Mouse (Mus musculus) adrenal gland, postnatal 4 days (tissue): ENCODE measurements around the gene Lgals2. TPM values are rescaled to one million over a fixed set of nuclear protein-coding genes. Genes with fewer than 3 reads are reported as not detected.
"Not testable (repeated sequence)": the region's sequence is repeated elsewhere in the genome, so short reads cannot be mapped to it uniquely, and the experiment has no call there.

Experiments
- DNase-seq, 2 experiments: peaks; one replicate each; pipeline ENCODE4 v3.0.0; 2021 to 2022; ENCODE audit warnings: low spot score in 2 of 2, mixed read lengths in 2 of 2
- total RNA-seq, 2 experiments: library from RNA; stranded (reverse); gene quantifications; 2 replicates each; pipeline ENCODE4 v1.2.3; 2021

Lgals2 gene
- total RNA-seq, 2 experiments from 2014 or later, result 2.6 to 2.9 TPM

DNA sequence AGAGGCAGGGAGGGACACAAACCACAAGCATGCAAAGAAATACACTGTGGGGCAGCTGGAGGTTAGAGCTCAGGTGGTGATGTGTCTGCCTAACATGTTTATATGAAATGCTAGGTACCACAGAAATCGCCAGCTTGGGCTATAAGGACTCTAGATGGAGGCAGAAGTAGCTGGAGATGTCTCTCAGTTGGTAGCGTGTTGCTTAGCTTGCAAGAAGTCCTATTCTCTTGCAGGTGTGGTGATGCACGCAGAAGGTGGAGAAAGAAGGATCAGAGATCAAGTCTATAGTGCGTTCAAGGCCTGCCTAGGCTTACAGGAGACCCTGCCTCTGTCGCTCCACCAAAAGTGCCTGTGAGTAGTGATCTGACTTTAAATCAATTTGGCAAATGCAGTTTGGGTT is 20.2 kb upstream of the Lgals2 start:
- DNase-seq, result no peak

DNA sequence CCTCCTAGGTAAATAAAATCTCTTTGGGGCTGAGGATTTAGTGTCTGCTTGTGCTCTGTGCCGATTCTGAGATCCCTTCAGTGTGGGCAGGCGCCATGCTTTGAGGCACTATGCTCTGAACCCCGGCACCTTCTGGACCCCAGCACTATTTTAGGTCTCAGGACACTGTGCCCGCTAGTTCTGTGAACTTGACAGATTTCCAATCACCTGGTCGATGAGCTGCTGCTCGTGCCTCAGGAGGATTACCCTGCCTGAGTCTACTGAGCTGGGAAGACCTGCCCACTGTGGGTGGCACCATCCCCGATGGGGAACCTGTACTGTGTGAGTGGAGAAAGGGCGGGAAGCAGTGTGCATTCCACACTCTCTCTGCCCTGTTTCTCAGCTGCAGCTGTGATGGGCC is 19.7 kb upstream of the Lgals2 start:
- DNase-seq, result no peak

DNA sequence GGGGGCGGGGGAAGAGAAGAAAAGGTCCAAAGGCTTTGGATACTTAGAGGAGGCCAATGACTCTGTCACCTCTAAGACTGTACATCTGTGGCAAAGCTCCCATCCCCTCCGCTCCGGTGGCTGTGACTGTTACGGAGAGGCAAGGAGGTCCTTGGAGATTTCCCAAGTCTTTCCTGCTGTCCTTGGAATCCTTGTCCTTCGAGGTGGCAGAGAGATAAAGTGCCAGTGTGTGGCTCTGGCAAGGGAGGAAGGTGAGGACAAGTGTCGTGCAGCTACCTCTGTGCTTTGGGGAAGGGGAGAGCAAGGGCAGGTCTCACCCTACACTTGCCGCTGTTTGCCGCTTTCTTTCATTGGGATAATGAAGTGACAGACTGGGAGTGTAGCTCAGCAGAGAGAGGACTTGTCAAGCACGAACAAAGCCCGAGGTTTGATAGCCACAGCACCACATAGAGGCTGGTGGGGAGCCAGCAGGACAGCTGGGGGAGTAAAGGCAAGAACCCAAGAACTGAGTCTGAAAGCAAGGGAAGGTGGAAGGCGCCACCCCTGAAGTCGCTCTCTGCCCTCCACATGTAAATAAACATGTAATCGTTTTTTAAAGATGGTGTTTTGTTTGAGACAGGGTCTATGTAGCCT is 18.6 kb upstream of the Lgals2 start:
- no peak for DNase-seq

DNA sequence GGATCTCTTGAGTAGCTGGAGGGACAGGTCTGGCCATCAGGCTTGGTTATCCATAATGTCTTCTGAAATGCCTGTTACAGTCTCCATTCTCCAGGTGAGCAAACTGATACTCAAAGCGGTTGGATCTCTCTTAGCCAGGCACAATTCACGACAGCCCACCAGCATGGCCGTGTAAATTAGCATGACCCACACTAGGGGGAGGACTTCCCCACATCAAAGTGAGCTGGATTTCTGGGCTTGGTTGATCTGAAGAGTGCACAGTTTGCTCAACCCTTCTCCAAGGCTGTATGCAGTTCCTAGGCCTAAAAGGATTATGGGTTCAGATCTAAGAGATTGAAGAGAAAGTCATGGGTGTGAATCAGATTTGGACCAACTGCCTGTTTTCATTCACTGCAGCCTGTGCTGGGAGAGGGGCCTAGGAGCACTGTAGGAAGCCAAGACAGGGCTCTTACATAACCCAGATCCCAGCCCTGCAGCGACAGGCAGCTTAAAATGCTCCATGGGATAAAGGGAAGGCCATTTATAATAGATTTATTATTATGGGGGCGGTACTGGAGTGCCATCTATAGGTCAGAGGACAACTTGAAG is 16.8 kb upstream of the Lgals2 start:
- DNase-seq, result no peak

DNA sequence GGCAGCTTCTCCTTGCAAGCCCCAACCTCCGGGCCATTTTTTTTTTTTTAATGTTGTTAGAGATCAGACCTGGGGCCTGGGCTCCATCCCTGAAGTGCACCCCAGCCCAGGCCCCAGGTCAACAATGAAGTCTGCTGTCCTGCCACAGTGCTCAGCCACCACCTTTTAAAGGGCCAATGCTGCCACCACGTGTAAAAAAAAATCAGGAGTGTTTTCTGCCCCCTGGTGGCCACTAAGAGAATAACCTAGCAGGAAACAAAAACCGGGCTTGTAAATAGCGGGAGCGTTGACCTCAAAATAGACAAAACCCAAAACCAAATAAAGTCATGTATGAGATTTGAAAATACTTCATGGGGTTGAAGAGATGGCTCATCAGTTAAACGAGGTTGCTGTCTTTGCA is 14.4 kb upstream of the Lgals2 start:
- no peak for DNase-seq

DNA sequence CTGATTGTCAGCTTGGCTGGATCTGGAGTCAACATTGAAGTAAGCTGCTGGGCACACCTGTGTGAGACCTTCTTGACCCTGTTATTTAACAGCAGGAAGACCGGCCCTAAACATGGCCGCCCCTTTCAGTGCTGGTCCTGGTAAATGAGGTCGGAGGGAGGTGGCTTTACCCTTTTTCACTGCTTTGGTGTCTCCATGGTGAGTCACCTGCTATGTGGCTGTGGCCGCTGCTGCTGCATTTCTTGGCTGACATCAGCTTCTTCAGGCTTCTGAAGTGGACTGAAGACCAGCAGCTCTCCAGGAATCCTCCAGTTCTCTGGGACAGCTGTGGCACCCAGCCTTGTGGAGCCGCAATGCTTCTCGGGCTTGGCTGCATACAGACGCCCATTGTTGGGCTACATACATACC is 13.5 kb upstream of the Lgals2 start:
- DNase-seq, result no peak

DNA sequence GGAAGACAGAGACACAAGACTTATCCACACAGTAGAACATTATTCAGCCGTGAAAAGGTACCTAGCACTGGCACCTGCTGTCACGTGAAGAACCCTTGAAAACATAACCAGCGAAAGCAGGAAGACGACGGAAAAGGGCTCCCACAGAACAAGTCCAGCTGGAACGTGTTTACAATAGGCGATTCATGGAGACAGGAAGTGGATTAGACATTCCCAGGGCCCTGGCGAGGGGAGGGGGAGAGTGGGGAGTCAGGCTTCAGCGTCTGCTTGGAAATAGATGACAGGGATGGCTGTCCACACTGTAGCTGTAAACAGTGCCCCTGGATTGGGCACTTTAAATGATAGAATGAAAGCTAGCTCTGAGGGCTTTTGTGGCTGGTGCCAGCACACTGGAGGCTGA is 13.1 kb upstream of the Lgals2 start:
- no peak for DNase-seq

DNA sequence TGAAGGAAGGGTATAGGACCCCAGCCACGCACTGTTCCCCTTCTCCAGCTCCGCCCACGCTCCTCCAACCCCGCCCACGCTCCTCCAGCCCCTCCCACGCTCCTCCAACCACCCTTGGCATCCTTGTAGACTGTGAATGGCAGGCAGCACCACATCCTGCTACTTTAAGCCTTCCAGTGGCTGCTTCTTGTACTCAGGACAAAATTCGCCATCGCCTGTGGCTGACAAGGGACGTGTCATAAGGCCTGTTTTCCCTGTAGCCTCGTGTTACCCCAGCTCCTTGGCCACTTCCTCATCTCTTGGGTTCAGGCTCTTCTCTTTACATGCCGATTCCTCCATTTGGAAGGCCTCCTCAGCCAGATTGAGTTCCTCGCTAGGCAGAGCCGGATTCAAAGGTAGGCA is 8.5 kb upstream of the Lgals2 start:
- no peak for DNase-seq

DNA sequence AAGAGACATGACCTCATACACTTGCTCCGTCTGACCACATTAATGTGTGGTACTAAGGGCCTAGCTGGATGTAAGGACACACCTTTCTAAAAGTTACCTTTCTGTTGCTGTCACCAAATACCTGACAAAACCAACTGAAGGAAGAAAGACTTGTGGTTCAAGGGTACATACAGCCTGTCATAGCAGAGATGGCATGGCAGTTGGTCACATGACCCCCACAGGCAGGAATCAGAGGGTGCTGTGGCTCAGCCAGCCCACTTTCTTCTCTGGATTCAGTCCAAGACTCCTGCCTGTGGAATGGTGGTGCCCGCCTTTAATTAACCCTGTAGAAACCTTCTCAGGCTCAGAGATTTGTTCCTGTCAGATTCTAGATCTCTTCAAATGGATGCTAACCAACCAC is 7.8 kb upstream of the Lgals2 start:
- DNase-seq, result no peak

DNA sequence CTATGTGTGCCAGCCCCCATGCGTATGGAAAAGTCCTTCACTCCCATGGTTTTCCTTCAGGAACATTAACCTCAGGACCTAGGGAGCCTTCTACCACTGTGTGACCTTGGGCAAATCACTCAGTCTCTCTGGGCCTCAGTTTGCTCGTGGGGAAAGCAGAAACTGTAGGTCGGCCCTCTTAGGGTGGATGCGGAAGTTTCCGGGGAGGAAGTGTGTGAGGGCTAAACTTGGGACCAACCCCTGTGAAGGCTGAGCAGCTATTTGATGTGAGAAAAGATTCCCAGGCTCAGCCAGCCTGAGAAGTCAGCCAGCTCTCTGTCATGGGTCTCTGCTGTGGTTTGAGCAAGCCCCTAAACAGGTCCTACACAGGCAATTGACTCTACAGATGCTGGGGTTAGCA is 7.0 kb upstream of the Lgals2 start:
- DNase-seq, result no peak

DNA sequence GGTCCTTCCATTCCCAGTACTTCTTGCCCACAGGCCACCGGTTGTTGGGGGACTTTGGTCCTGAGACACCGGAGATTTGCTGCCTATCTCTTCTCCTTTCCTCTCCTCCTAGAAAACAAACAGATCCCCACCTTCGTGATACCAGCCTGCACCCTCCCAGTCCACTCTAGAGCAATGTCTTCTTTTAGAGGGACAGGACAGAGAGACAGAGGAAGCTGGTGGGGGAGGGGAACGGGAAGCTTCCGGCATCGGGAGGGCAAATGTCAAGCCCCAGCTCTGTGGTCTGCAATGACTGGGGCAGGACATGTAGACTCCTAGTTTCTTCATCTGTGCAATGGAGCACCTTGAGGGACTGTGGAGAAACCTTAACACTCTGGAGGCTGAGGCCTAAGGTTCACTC is 4.4 kb upstream of the Lgals2 start:
- no peak for DNase-seq

DNA sequence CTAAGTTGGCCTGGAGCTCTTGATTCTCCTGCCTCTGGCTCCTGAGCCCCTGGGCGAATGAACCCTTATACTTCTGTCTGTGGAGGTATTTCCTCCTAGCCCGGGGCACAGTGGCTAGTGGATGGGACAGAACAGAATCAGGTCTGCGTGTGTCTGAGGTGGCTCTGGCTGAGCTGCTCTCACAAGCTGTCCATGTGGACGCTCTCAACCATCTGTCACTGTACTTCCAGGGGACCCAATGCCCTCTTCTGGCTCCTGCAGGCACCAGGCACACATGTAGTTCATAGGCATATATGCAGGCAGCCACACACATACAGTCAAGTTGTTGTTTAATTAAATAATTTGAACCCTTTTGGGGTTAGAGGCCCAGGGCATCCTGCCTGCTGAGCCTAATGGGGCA is 4.0 kb upstream of the Lgals2 start:
- DNase-seq, result no peak

DNA sequence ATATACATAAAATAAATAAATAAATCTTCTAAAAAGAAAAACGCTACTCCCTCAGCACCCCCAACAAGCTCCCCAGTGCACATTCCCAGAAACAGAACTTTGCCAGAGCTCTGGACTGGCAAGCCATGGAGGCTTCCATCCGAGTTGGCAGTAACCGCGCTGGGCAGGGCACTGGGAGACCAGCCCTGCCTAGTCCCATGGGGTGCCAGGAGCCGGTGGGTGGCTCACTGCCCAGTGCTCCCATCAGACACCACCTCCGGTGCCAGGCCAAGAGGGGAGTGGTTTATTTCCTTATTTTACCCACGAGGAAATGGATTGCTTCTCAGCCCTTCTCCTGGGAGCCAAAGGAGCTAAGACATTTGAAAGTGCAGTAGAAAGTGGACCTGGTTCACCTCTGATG is 1.7 kb upstream of the Lgals2 start:
- no peak for DNase-seq

DNA sequence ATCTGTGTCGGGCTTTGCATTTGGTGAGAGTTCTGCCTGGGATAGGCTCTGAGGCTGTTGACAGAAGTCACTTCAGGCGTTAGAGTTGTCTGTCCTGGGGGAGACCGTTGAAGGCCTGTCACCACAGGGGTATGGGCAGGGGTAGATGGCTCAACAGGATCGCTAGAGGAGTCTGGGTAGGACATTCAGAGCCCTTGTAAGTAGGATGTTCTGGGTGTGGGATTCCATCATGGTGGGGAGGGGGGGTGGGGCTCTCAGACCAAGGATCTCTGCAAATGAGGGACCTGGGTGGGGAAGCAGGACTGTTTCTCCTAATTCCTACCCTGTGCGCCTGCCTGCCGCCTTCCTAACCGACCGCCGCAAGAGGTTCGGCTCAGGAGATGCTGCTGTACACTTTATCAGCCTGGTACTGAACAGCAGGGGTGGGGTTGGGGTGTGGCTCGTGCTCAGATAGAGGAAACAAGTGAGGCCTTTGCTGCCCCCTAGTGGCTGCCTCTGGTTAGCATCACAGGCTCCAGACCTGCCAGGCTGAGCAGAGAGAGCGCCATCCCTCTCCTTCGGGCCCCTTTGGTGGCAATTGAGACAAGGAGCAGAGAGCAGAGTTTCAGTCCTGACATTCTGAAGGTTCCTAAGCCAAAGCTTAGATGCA is 3.7 kb downstream of the Lgals2 start:
- DNase-seq, result peak; percentile 79 to 82

DNA sequence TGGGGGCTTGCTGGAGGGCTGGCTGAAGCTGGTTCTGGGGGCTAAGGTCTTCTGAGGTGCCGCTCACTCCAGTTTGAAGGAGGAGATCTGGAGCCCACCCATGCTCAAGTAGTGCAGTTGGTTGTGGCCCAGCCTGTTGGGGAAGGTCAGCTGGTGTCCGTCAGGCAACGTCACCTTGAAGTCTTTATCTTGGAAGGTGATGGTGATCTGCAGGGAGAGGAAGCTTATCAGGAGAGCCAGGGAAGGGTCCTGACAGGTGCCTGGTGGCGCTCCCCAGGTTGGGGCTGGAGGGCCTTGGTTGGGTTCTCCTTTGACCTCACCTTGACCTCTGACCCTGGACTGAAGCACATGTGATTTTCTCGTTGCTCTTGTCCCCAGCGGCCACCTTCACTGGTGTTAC is 4.4 kb downstream of the Lgals2 start:
- DNase-seq, result no peak

DNA sequence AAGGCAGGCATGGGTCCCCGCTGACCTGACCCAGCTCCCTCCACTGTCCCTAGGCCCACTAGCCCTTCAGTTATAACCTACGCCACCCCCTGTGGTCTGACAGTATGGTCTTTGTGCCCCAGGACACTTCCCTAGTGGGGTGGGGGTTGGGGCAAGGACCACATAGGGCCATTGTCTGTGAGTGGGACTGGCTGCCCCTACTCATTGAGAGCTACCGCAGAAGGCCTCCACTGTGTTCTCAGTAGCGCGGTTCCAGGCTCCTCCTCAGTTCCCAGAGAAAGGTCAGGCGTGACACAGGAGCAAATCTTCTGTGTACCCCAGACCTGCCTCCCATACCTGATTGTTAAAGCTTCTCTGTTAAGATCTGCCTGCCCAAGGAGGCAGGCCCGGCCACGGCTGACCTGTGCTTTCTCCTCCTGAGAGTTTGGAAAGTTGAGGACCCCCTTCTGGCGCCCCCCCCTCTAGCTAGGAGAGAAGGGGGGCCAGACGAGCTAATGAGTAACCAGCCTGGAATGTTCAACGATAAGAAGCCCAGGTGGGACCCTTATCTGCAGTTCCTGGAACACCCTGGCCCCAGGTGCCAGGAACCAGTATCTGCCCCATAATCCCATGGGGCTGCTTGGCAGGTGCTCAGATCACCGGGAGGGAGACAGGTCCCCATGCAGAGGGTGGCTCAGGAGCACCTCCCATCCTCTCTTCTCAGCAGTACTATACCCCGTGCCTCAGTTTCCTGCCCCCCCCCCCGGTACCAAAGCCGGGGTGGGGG is 5.1 kb downstream of the Lgals2 start:
- no peak for DNase-seq

DNA sequence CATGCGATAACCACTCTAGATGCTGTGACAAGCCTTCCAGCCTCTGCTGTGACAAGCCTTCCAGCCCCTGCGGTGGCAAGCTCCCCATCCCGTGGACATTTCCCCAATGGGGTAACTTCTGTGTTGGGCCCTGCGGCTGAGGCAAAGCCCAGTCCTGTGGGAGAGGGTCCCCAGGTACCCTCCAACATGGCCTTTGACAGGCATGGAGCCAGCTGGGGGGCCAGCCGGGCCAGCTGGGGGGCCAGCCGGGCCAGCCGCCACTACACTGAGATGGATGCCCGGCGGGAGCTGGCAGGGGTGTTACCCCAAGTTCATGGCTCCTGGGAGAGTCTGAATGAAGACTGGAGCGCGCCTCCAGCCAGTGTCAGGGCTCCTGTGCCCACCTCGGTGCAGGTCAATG is 5.8 kb downstream of the Lgals2 start:
- DNase-seq, result no peak

DNA sequence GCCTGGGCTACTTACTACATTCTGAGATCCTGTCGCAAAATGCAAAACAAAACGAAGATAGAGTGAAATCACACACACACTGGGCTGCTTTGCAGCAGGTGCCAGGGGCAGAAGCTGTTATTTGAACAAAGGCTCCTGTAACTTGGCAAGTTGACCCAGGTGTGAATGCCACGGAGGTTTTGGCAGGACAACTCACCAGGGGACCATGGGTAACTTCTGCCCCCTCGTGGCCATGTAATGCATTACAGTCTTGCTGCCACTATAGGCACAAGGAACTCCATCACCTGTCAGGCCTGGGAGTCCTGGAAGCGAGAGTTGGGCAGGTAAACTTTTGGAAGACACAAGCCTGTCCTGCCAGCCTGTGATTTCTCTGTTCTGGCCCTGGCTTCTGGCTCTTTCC is 6.9 kb downstream of the Lgals2 start:
- peak; percentile 61 to 75 for DNase-seq

DNA sequence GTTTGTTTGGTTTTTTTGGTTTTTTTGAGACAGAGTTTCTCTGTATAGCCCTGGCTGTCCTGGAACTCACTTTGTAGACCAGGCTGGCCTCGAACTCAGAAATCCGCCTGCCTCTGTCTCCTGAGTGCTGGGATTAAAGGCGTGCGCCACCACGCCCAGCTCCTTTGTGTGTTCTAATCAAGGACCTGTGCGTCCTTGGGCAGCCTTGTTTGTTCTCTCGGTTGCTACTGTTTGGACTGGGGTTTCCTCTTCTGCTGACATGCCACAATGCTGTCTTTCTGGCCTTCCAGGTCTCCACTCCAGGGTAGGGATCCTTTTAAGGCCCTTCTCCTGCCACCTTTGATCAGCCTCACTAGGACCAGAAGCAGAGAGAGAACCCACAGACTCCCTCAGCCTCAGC is 8.5 kb downstream of the Lgals2 start:
- DNase-seq, result not testable (repeated sequence)

DNA sequence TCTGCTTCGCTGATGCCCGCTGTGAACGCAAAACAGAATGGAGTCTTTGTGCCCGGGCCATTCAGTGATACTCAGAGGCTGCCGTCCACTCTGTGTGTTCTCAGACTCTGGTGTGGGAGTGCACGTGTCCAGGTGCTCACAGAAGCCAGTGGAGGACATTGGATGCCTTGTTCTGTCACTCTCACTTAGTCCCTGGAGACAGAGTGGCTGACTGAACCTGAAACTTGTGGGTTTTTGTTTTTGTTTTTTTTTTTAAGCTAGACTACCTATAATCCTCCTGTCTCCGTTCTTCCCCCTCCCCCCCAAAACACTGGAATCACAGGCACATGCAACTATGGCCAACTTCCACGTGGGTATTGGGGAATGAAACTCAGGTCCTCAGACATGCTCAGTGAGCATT is 9.0 kb downstream of the Lgals2 start:
- DNase-seq, result no peak

DNA sequence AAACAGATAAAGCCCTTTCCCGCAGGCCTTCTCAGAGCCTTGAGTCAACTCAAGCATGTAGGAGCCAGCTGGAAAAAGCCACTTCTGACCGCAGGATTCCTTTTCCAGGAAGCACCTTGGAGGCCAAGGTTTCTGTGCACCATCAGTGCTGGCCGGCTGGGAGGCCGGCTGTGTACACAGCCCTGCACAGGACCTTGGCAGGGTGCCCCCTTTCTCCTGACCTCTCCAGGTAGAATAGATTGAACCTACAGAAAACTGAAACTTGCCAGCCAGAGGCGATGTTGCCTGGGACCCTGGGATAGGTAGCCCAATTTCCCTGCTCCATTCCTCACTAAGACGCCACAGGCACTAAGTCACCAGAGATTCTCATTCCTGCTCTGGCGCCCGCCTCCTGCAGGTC is 9.5 kb downstream of the Lgals2 start:
- DNase-seq, result no peak

DNA sequence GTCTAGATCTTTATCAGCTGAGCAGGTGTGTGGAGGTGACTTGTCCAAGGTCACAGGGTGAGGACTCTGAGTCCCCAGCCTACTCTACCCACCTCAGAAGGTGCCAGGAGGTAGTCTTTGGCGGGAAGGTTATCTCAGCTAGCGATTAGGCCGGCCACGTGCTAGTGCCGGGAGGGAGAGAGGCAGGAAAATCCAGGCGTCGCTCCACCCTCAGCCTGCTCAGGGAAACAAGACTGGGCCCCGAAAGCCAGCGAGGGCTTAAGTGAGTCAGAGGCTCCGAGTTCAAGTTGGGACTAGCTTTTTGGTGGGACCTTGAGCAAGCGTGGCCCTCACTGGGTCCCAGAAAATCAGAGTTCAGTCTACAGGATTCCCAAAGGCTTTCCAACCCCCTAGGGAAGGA is 10.0 kb downstream of the Lgals2 start:
- no peak for DNase-seq
